Mouse (Mus musculus): ENCODE measurements around the gene Cdc42ep4.

- TF ChIP-seq CTCF (IDR thresholded peaks at IDR 0.05; ENCODE audit: borderline replicate concordance, extremely low read depth, insufficient read depth, insufficient read length) (no peak), POLR2A (IDR thresholded peaks at IDR 0.05; ENCODE audit: borderline replicate concordance, extremely low read depth, insufficient read depth, insufficient read length, poor library complexity, severe bottlenecking) (no peak)
These were observed 53.6 kb downstream of the Cdc42ep4 start for GRCm38 (mm10) chr11:113698013-113698545.
